Mouse (Mus musculus) liver, embryonic 14.5 days (tissue): ENCODE results near the gene Nol3.

Experiments used
- CTCF ChIP-seq: IDR thresholded peaks from 2 replicates; pipeline ENCODE4 v1.5.1; 2016; ENCODE audit warnings: antibody characterized with exemption, low read depth, control low read depth
- EP300 ChIP-seq: IDR thresholded peaks from 2 replicates; pipeline ENCODE4 v1.6.1; 2016; ENCODE audit warnings: antibody characterized with exemption, low read depth

GRCm38 (mm10) chr8:105299962-105300361 lies 24.0 kb downstream of the Nol3 start:
- peak; percentile 91 for TF ChIP-seq EP300
- no peak for TF ChIP-seq CTCF
